Mouse (Mus musculus): ENCODE data around the gene Pdlim4. TPM values are rescaled to one million over a fixed set of nuclear protein-coding genes. Genes with fewer than 3 reads are reported as not detected.
"Not testable (repeated sequence)": the region's sequence is repeated elsewhere in the genome, so short reads cannot be mapped to it uniquely, and the experiment has no call there.

The Pdlim4 gene
- polyA plus RNA-seq, 1 experiment from 2014 or later: 38.4 TPM

DNA sequence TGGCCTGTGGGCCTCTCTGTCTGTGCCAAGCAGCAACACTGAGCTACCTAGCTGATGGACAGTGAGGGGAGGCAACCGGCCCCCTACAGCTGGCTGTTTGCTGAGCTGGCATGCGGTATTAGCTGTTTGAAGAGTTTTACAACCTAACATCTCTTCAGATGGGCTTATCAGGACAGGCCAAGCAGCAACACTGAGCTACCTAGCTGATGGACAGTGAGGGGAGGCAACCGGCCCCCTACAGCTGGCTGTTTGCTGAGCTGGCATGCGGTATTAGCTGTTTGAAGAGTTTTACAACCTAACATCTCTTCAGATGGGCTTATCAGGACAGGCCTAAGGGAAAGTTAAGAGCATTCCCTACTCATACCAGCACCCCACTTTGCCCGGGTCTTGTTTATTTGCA is 62.5 kb downstream of the Pdlim4 start:
- not testable (repeated sequence) for H3K9me3 ChIP-seq (ENCODE audit: control insufficient read depth, low read length); DNase-seq (ENCODE audit: low spot score, missing footprints); H3K4me2 ChIP-seq; ATAC-seq (ENCODE audit: low FRiP score); H3K4me1 ChIP-seq (ENCODE audit: control insufficient read depth, insufficient read depth, low read length); H3K27me3 ChIP-seq (ENCODE audit: control insufficient read depth, insufficient read depth, low read length); H3K4me3 ChIP-seq (ENCODE audit: low read depth, low read length); H3K9ac ChIP-seq (ENCODE audit: low read length); H3K36me3 ChIP-seq (ENCODE audit: control insufficient read depth, insufficient read depth, low read length); H3K27ac ChIP-seq (ENCODE audit: low read depth, low read length)
- 75% methylated on average over 5 of the region's 5 CpGs for WGBS

Other genes starting within 250 kb of the Pdlim4 start
- 0.25 TPM in 1 of 2 replicates, not detected in the other for gene Gm12216, start 209.8 kb downstream of the Pdlim4 start, polyA plus RNA-seq (2014; fragmentation: Nextera tagmentation; extraction: Ambion mirVana)
- 7.9 and 8.1 TPM in 2 replicates for gene Slc22a5, start 177.4 kb downstream of the Pdlim4 start, polyA plus RNA-seq (2014; fragmentation: Nextera tagmentation; extraction: Ambion mirVana)
- gene Slc22a21, start 88.7 kb downstream of the Pdlim4 start, polyA plus RNA-seq (2014; fragmentation: Nextera tagmentation; extraction: Ambion mirVana): 2.5 and 2.9 TPM in 2 replicates
- gene Slc22a4, start 40.9 kb downstream of the Pdlim4 start, polyA plus RNA-seq (2014; fragmentation: Nextera tagmentation; extraction: Ambion mirVana): 1.4 and 1.5 TPM in 2 replicates
- gene P4ha2, start 31.1 kb upstream of the Pdlim4 start, polyA plus RNA-seq (2014; fragmentation: Nextera tagmentation; extraction: Ambion mirVana): 18.6 and 20.5 TPM in 2 replicates
- gene Csf2, start 180.7 kb upstream of the Pdlim4 start, polyA plus RNA-seq (2014; fragmentation: Nextera tagmentation; extraction: Ambion mirVana): not detected in 2 replicates
- gene Il3, start 198.3 kb upstream of the Pdlim4 start, polyA plus RNA-seq (2014; fragmentation: Nextera tagmentation; extraction: Ambion mirVana): not detected in 2 replicates
- gene Acsl6, start 234.8 kb upstream of the Pdlim4 start, polyA plus RNA-seq (2014; fragmentation: Nextera tagmentation; extraction: Ambion mirVana): 20.4 and 22.4 TPM in 2 replicates

Data from midbrain, embryonic 11.5 days (tissue).